Comparison of ENCODE assay signal across 8 mouse cellular contexts in genomic region chr5:31202933-31203332, GRCm38 (mm10). TPM values are rescaled to one million over a fixed set of nuclear protein-coding genes. Genes with fewer than 3 reads are reported as not detected.
A peak's percentile ranks its signal among the peaks of the same experiment; 100 is the strongest.
DNase-seq lines count a peak whose midpoint lies in the region; ATAC-seq lines count a peak whose summit lies in the region.

No protein-coding gene starts in this region.

- no peaks in the 10 kb centered on the region for H3K27me3 ChIP-seq in kidney, embryonic 16.5 days (ENCODE audit: insufficient read depth, low read length)
- H3K27me3 ChIP-seq in embryonic facial prominence, embryonic 15.5 days = no peaks in the 10 kb centered on the region
- H3K27me3 ChIP-seq in intestine, embryonic 14.5 days (replicated peaks; ENCODE audit: control insufficient read depth, insufficient read depth, low read length) = no peaks in the 10 kb centered on the region
- no peaks in the 10 kb centered on the region for H3K27me3 ChIP-seq in neural tube, embryonic 12.5 days (replicated peaks)

- no peak for ATAC-seq in kidney, embryonic 16.5 days (ENCODE audit: low FRiP score, low TSS enrichment)
- ATAC-seq in embryonic facial prominence, embryonic 15.5 days (ENCODE audit: insufficient number of reproducible peaks, low FRiP score, low TSS enrichment, low read depth) = no peak
- no peak for ATAC-seq in intestine, embryonic 14.5 days (replicated peaks; ENCODE audit: low FRiP score, low TSS enrichment, low read depth)
- ATAC-seq in neural tube, embryonic 12.5 days (ENCODE audit: low FRiP score, low read depth) = 0 out of 2 replicates have a peak, but pooled peaks have one; percentile 27

- H3K27ac ChIP-seq in kidney, embryonic 16.5 days (ENCODE audit: low read length) = peak overlapping the region; percentile 93; the same call in 1 of the 2 replicates
- H3K27ac ChIP-seq in embryonic facial prominence, embryonic 15.5 days (replicated peaks) = peak overlapping the region; percentile 86
- H3K27ac ChIP-seq in intestine, embryonic 14.5 days (ENCODE audit: low read depth) = peak overlapping the region; percentile 60; the same call in 1 of the 2 replicates
- peak overlapping the region; percentile 62; the same call in 1 of the 2 replicates for H3K27ac ChIP-seq in neural tube, embryonic 12.5 days

- peak overlapping the region; percentile 77; the same call in 1 of the 2 replicates for H3K9ac ChIP-seq in kidney, embryonic 16.5 days (replicated peaks; ENCODE audit: low read length)
- H3K9ac ChIP-seq in embryonic facial prominence, embryonic 15.5 days = no peak overlapping the region
- H3K9ac ChIP-seq in intestine, embryonic 14.5 days (ENCODE audit: low read length) = no peak overlapping the region
- peak overlapping the region; percentile 47 for H3K9ac ChIP-seq in neural tube, embryonic 12.5 days

- 87% methylated on average over 7 of the region's 7 CpGs for WGBS in kidney, embryonic 16.5 days
- 82% methylated on average over 7 of the region's 7 CpGs for WGBS in embryonic facial prominence, embryonic 15.5 days
- 88% methylated on average over 7 of the region's 7 CpGs for WGBS in intestine, embryonic 14.5 days
- WGBS in neural tube, embryonic 12.5 days = 84% methylated on average over 7 of the region's 7 CpGs

- peaks cover 6% of the 10 kb centered on the region for H3K9me3 ChIP-seq in kidney, embryonic 16.5 days (ENCODE audit: low read length)
- peaks cover 4% of the 10 kb centered on the region; the same call in 1 of the 2 replicates for H3K9me3 ChIP-seq in embryonic facial prominence, embryonic 15.5 days (replicated peaks)
- H3K9me3 ChIP-seq in intestine, embryonic 14.5 days (ENCODE audit: control insufficient read depth, low read length) = peaks cover 4% of the 10 kb centered on the region
- peaks cover 5% of the 10 kb centered on the region for H3K9me3 ChIP-seq in neural tube, embryonic 12.5 days

- intact Hi-C loops in left cerebral cortex, postnatal 25 days (cut with DNase I) = no loop called here

- peak overlapping the region; percentile 77 for H3K4me2 ChIP-seq in kidney, embryonic 16.5 days (replicated peaks; ENCODE audit: low read depth, low read length)
- peak overlapping the region; percentile 79 for H3K4me2 ChIP-seq in embryonic facial prominence, embryonic 15.5 days (replicated peaks)
- H3K4me2 ChIP-seq in intestine, embryonic 14.5 days (ENCODE audit: low read length) = peak overlapping the region; percentile 56
- peak overlapping the region; percentile 87 for H3K4me2 ChIP-seq in neural tube, embryonic 12.5 days (replicated peaks)

- H3K36me3 ChIP-seq in kidney, embryonic 16.5 days (ENCODE audit: insufficient read depth, low read length) = peaks cover 72% of the 10 kb centered on the region
- H3K36me3 ChIP-seq in embryonic facial prominence, embryonic 15.5 days = peaks cover 74% of the 10 kb centered on the region
- H3K36me3 ChIP-seq in intestine, embryonic 14.5 days (ENCODE audit: control insufficient read depth, insufficient read depth, low read length) = peaks cover 79% of the 10 kb centered on the region
- H3K36me3 ChIP-seq in neural tube, embryonic 12.5 days = peaks cover 81% of the 10 kb centered on the region

- DNase-seq in kidney, adult 18-20 months = no peak
- no peak for DNase-seq in intestine, embryonic 14.5 days (ENCODE audit: low spot score)
- DNase-seq in left cerebral cortex, postnatal 25 days (ENCODE audit: low spot score in 2 of 2) = no peak
- no peak for DNase-seq in layer of hippocampus, adult 11-12 months (ENCODE audit: low spot score)
- no peak for DNase-seq in spleen, postnatal 10 days (ENCODE audit: low spot score in 2 of 2)

- H3K4me1 ChIP-seq in kidney, embryonic 16.5 days (ENCODE audit: insufficient read depth, low read length) = peaks cover 21% of the 10 kb centered on the region
- H3K4me1 ChIP-seq in embryonic facial prominence, embryonic 15.5 days = peaks cover 21% of the 10 kb centered on the region
- H3K4me1 ChIP-seq in intestine, embryonic 14.5 days (replicated peaks; ENCODE audit: control insufficient read depth, insufficient read depth, low read length) = peaks cover 14% of the 10 kb centered on the region
- H3K4me1 ChIP-seq in neural tube, embryonic 12.5 days = peaks cover 23% of the 10 kb centered on the region

- peak overlapping the region; percentile 75 for H3K4me3 ChIP-seq in kidney, embryonic 16.5 days (ENCODE audit: low read length)
- H3K4me3 ChIP-seq in embryonic facial prominence, embryonic 15.5 days (replicated peaks) = peak overlapping the region; percentile 90
- peak overlapping the region; percentile 55 for H3K4me3 ChIP-seq in intestine, embryonic 14.5 days (ENCODE audit: low read depth, low read length)
- H3K4me3 ChIP-seq in neural tube, embryonic 12.5 days = peak overlapping the region; percentile 43

RNA-seq across cellular contexts. Expression of gene Zfp513, which starts 0.8 kb away (rescaled TPM):
- polyA plus RNA-seq in kidney, embryonic 16.5 days (2015; fragmentation: Nextera tagmentation; extraction: Ambion mirVana) = 9.9 and 10.9 TPM in 2 replicates
- polyA plus RNA-seq in embryonic facial prominence, embryonic 15.5 days (2015; fragmentation: Nextera tagmentation; extraction: Ambion mirVana) = 12.2 and 12.5 TPM in 2 replicates
- polyA plus RNA-seq in intestine, embryonic 14.5 days (2014; fragmentation: Nextera tagmentation; extraction: Ambion mirVana) = 5.1 and 5.2 TPM in 2 replicates
- polyA plus RNA-seq in neural tube, embryonic 12.5 days (2016; fragmentation: Nextera tagmentation; extraction: Ambion mirVana) = 24.2 and 27.3 TPM in 2 replicates
- total RNA-seq in left cerebral cortex, postnatal 25 days (2021) = 10 to 100 TPM; 27.1 to 27.3 TPM

RNA-seq across cellular contexts. Expression of gene Eif2b4, which starts 9.7 kb away (rescaled TPM):
- 76.1 and 81.5 TPM in 2 replicates for polyA plus RNA-seq in kidney, embryonic 16.5 days (2015; fragmentation: Nextera tagmentation; extraction: Ambion mirVana)
- 74.4 and 74.7 TPM in 2 replicates for polyA plus RNA-seq in embryonic facial prominence, embryonic 15.5 days (2015; fragmentation: Nextera tagmentation; extraction: Ambion mirVana)
- polyA plus RNA-seq in intestine, embryonic 14.5 days (2014; fragmentation: Nextera tagmentation; extraction: Ambion mirVana) = 63.6 and 65.0 TPM in 2 replicates
- 71.7 and 80.3 TPM in 2 replicates for polyA plus RNA-seq in neural tube, embryonic 12.5 days (2016; fragmentation: Nextera tagmentation; extraction: Ambion mirVana)
- 10 to 100 TPM; 39.0 to 44.2 TPM for total RNA-seq in left cerebral cortex, postnatal 25 days (2021)

RNA-seq across cellular contexts. Expression of gene Snx17, which starts 9.9 kb away (rescaled TPM):
- polyA plus RNA-seq in kidney, embryonic 16.5 days (2015; fragmentation: Nextera tagmentation; extraction: Ambion mirVana) = 151 and 165 TPM in 2 replicates
- 138 and 150 TPM in 2 replicates for polyA plus RNA-seq in embryonic facial prominence, embryonic 15.5 days (2015; fragmentation: Nextera tagmentation; extraction: Ambion mirVana)
- polyA plus RNA-seq in intestine, embryonic 14.5 days (2014; fragmentation: Nextera tagmentation; extraction: Ambion mirVana) = 127 and 134 TPM in 2 replicates
- 131 and 134 TPM in 2 replicates for polyA plus RNA-seq in neural tube, embryonic 12.5 days (2016; fragmentation: Nextera tagmentation; extraction: Ambion mirVana)
- total RNA-seq in left cerebral cortex, postnatal 25 days (2021) = 10 to 100 TPM; 72.2 to 75.5 TPM

RNA-seq across cellular contexts. Expression of gene Ppm1g, which starts 17.6 kb away (rescaled TPM):
- polyA plus RNA-seq in kidney, embryonic 16.5 days (2015; fragmentation: Nextera tagmentation; extraction: Ambion mirVana) = 138 and 139 TPM in 2 replicates
- polyA plus RNA-seq in embryonic facial prominence, embryonic 15.5 days (2015; fragmentation: Nextera tagmentation; extraction: Ambion mirVana) = 113 and 115 TPM in 2 replicates
- 139 and 145 TPM in 2 replicates for polyA plus RNA-seq in intestine, embryonic 14.5 days (2014; fragmentation: Nextera tagmentation; extraction: Ambion mirVana)
- polyA plus RNA-seq in neural tube, embryonic 12.5 days (2016; fragmentation: Nextera tagmentation; extraction: Ambion mirVana) = 151 and 161 TPM in 2 replicates
- total RNA-seq in left cerebral cortex, postnatal 25 days (2021) = 10 to 100 TPM; 71.3 to 72.1 TPM

RNA-seq across cellular contexts. Expression of gene Gtf3c2, which starts 23.0 kb away (rescaled TPM):
- polyA plus RNA-seq in kidney, embryonic 16.5 days (2015; fragmentation: Nextera tagmentation; extraction: Ambion mirVana) = 82.8 and 99.0 TPM in 2 replicates
- polyA plus RNA-seq in embryonic facial prominence, embryonic 15.5 days (2015; fragmentation: Nextera tagmentation; extraction: Ambion mirVana) = 69.0 and 71.5 TPM in 2 replicates
- 70.3 and 74.9 TPM in 2 replicates for polyA plus RNA-seq in intestine, embryonic 14.5 days (2014; fragmentation: Nextera tagmentation; extraction: Ambion mirVana)
- polyA plus RNA-seq in neural tube, embryonic 12.5 days (2016; fragmentation: Nextera tagmentation; extraction: Ambion mirVana) = 86.7 and 90.5 TPM in 2 replicates
- total RNA-seq in left cerebral cortex, postnatal 25 days (2021) = 10 to 100 TPM; 53.3 to 57.8 TPM

Comparison
In these comparisons a context has a peak if more than half of its experiments do, and no peak if none do; other contexts are left out.
1. H3K9ac ChIP-seq: peak in kidney, embryonic 16.5 days (single experiment) and neural tube, embryonic 12.5 days (single experiment); none in embryonic facial prominence, embryonic 15.5 days (single experiment) and intestine, embryonic 14.5 days (single experiment).
2. Peak in every context shown above with its lines, with median percentiles within 50 percentile points of each other: H3K27ac ChIP-seq, H3K4me2 ChIP-seq and H3K4me3 ChIP-seq.